Mouse (Mus musculus) liver, embryonic 14.5 days (tissue): ENCODE measurements around the gene Adgrl3.

Experiments
- CTCF ChIP-seq: IDR thresholded peaks from 2 replicates; pipeline ENCODE4 v1.5.1; 2016; ENCODE audit warnings: antibody characterized with exemption, low read depth, control low read depth
- EP300 ChIP-seq: IDR thresholded peaks from 2 replicates; pipeline ENCODE4 v1.6.1; 2016; ENCODE audit warnings: antibody characterized with exemption, low read depth

- TF ChIP-seq EP300: no peak
- TF ChIP-seq CTCF: no peak
Observed at GRCm38 (mm10) chr5:81475406-81475805, 455.5 kb downstream of the Adgrl3 start.
